ENCODE assay signal across 10 mouse cellular contexts in the genomic region with DNA sequence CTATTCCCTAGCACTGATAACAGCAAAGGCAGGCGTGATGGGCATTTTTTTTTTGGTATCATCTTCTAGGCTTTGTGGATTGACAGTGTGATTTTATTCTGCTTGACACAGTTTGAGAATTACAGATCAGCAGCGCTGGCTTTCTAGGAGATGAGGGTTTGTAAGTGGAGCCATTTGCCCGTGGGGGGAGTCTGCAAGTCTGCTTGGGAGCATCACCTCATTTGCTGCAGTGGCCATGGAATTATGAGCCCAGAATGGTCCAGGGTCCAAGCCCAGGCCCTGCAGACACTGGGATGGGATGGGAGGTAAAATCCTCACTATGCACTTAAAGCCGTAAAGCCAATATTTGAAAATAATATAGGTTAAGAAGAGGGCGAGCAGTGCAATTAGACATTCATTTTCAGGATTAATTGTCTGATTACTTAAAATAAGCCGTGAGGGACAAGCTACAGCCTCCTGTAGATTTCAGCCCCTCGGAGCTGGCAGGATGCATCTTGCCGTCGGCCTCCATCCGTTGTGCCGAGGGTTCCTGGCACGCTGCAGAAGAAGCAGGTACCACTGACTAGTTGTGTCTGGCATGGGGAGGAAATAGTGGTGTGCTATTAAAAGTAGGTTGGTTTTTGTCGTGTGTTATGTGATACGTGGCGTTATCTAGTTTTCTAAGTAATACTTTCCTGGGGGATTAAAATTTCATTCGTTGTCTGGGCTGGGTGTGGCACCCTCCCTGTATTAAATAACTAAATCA. TPM values are rescaled to one million over a fixed set of nuclear protein-coding genes. Genes with fewer than 3 reads are reported as not detected.
DNase-seq lines count a peak whose midpoint lies in the region; ATAC-seq and TF ChIP-seq lines count a peak whose summit lies in the region.
"Had no signal": no experiment of that assay in that cellular context is flagged by ENCODE, and none has a peak within 500 bp of the region (broad histone marks: within the 10 kb centered on the region; RNA-seq: fewer than 3 reads in every experiment).

No protein-coding gene starts in this region.

- no peak for ATAC-seq in kidney, postnatal 0 days (replicated peaks; ENCODE audit: low FRiP score, low read depth)
- no peak for ATAC-seq in hindbrain, embryonic 13.5 days (ENCODE audit: low FRiP score)
- peak; percentile 27; the same call in 1 of the 2 replicates for ATAC-seq in midbrain, embryonic 16.5 days
- no peak for ATAC-seq in CD4-positive, CD25-positive, alpha-beta regulatory T cell, adult 4 months
- ATAC-seq in megakaryocyte progenitor cell, adult 5-6 weeks (replicated peaks; ENCODE audit: poor library complexity), result no peak

- H3K4me1 ChIP-seq in kidney, postnatal 0 days (replicated peaks; ENCODE audit: insufficient read depth, low read length), result peaks cover 14% of the 10 kb centered on the region; the same call in 1 of the 2 replicates
- peaks cover 34% of the 10 kb centered on the region for H3K4me1 ChIP-seq in embryonic facial prominence, embryonic 10.5 days
- H3K4me1 ChIP-seq in hindbrain, embryonic 13.5 days (replicated peaks), result peaks cover 57% of the 10 kb centered on the region
- peaks cover 24% of the 10 kb centered on the region for H3K4me1 ChIP-seq in midbrain, embryonic 16.5 days (ENCODE audit: control insufficient read depth, insufficient read depth, low read length)

- H3K4me3 ChIP-seq in kidney, postnatal 0 days (replicated peaks; ENCODE audit: low read depth, low read length), result peak overlapping the region; percentile 42; the same call in 1 of the 2 replicates
- peak overlapping the region; percentile 63 for H3K4me3 ChIP-seq in embryonic facial prominence, embryonic 10.5 days
- peak overlapping the region; percentile 51 for H3K4me3 ChIP-seq in hindbrain, embryonic 13.5 days
- H3K4me3 ChIP-seq in midbrain, embryonic 16.5 days (ENCODE audit: low read depth, low read length), result peak overlapping the region; percentile 63
- H3K4me3 ChIP-seq: myocyte had no signal

- intact Hi-C loops in heart, postnatal 25 days (cut with DNase I), result no loop called here

- no peak for DNase-seq in kidney, postnatal 0 days (ENCODE audit: low spot score)
- DNase-seq in kidney, adult 9 months, result no peak
- DNase-seq in embryonic facial prominence, embryonic 10.5 days (ENCODE audit: low spot score), result no peak
- no peak for DNase-seq in heart, postnatal 25 days (ENCODE audit: low spot score)
- DNase-seq: kidney, postnatal 36 days had no signal

- no peak for TF ChIP-seq CTCF in kidney, postnatal 0 days (IDR thresholded peaks at IDR 0.05; ENCODE audit: low read depth)

- no peaks in the 10 kb centered on the region for H3K27me3 ChIP-seq in kidney, postnatal 0 days (ENCODE audit: insufficient read depth, low read length)
- H3K27me3 ChIP-seq in embryonic facial prominence, embryonic 10.5 days (replicated peaks; ENCODE audit: low read depth, poor library complexity, severe bottlenecking), result peaks cover 13% of the 10 kb centered on the region
- H3K27me3 ChIP-seq in hindbrain, embryonic 13.5 days, result no peaks in the 10 kb centered on the region
- no peaks in the 10 kb centered on the region for H3K27me3 ChIP-seq in midbrain, embryonic 16.5 days (ENCODE audit: control insufficient read depth, insufficient read depth, low read depth, low read length)

- H3K4me2 ChIP-seq in kidney, postnatal 0 days (ENCODE audit: low read length), result peak overlapping the region; percentile 76
- peak overlapping the region; percentile 93 for H3K4me2 ChIP-seq in hindbrain, embryonic 13.5 days
- peak overlapping the region; percentile 63 for H3K4me2 ChIP-seq in midbrain, embryonic 16.5 days (ENCODE audit: low read length)

- H3K9ac ChIP-seq in kidney, postnatal 0 days (ENCODE audit: low read depth, low read length), result peak overlapping the region; percentile 63; the same call in 1 of the 2 replicates
- H3K9ac ChIP-seq in hindbrain, embryonic 13.5 days, result peak overlapping the region; percentile 85
- H3K9ac ChIP-seq in midbrain, embryonic 16.5 days (ENCODE audit: low read depth, low read length), result peak overlapping the region; percentile 79

- WGBS in kidney, postnatal 0 days, result 61% methylated on average over 16 of the region's 16 CpGs
- 75% methylated on average over 16 of the region's 16 CpGs for WGBS in embryonic facial prominence, embryonic 10.5 days
- WGBS in hindbrain, embryonic 13.5 days, result 61% methylated on average over 16 of the region's 16 CpGs
- WGBS in midbrain, embryonic 16.5 days, result 42% methylated on average over 16 of the region's 16 CpGs

- no peak overlapping the region for H3K27ac ChIP-seq in kidney, postnatal 0 days
- H3K27ac ChIP-seq in embryonic facial prominence, embryonic 10.5 days (replicated peaks), result peak overlapping the region; percentile 80; the same call in 1 of the 2 replicates
- peak overlapping the region; percentile 82 for H3K27ac ChIP-seq in hindbrain, embryonic 13.5 days
- H3K27ac ChIP-seq in midbrain, embryonic 16.5 days (ENCODE audit: low read length), result peak overlapping the region; percentile 88

- H3K9me3 ChIP-seq in kidney, postnatal 0 days (replicated peaks; ENCODE audit: low read length), result no peaks in the 10 kb centered on the region
- H3K9me3 ChIP-seq in embryonic facial prominence, embryonic 10.5 days, result no peaks in the 10 kb centered on the region
- H3K9me3 ChIP-seq in hindbrain, embryonic 13.5 days, result no peaks in the 10 kb centered on the region
- H3K9me3 ChIP-seq in midbrain, embryonic 16.5 days (replicated peaks; ENCODE audit: control insufficient read depth, low read length, poor library complexity, severe bottlenecking), result no peaks in the 10 kb centered on the region

- H3K36me3 ChIP-seq in kidney, postnatal 0 days (ENCODE audit: insufficient read depth, low read length), result no peaks in the 10 kb centered on the region
- H3K36me3 ChIP-seq in embryonic facial prominence, embryonic 10.5 days (replicated peaks), result peaks cover 14% of the 10 kb centered on the region
- H3K36me3 ChIP-seq in hindbrain, embryonic 13.5 days, result peaks cover 9% of the 10 kb centered on the region; the same call in 1 of the 2 replicates
- H3K36me3 ChIP-seq in midbrain, embryonic 16.5 days (ENCODE audit: control insufficient read depth, insufficient read depth, low read length), result no peaks in the 10 kb centered on the region

RNA-seq across cellular contexts. Expression of a gene that starts 42.7 kb away (rescaled TPM):
- polyA plus RNA-seq in kidney, postnatal 0 days (2015; fragmentation: Nextera tagmentation; extraction: Ambion mirVana), result 10.9 and 11.2 TPM in 2 replicates
- polyA plus RNA-seq in embryonic facial prominence, embryonic 10.5 days (2016; fragmentation: Nextera tagmentation; extraction: Ambion mirVana), result 15.8 and 17.4 TPM in 2 replicates
- 119 and 125 TPM in 2 replicates for polyA plus RNA-seq in hindbrain, embryonic 13.5 days (2015; fragmentation: Nextera tagmentation; extraction: Ambion mirVana)
- polyA plus RNA-seq in midbrain, embryonic 16.5 days (2015; fragmentation: Nextera tagmentation; extraction: Ambion mirVana), result 185 and 190 TPM in 2 replicates
- polyA plus RNA-seq in CD4-positive, CD25-positive, alpha-beta regulatory T cell, adult 4 months (2017; shearing (Covaris generic)), result under 1 TPM in 1 of 2 experiments, not detected in 1; 0.65 TPM
- total RNA-seq in megakaryocyte progenitor cell, adult 5-6 weeks (2015), result 7.6 and 8.8 TPM in 2 replicates
- 19.9 and 20.2 TPM in 2 replicates for total RNA-seq in megakaryocyte progenitor cell, adult 5-6 weeks (2017)
- 10 to 100 TPM; 44.7 to 69.4 TPM for total RNA-seq in heart, postnatal 25 days (2021)
